Mouse (Mus musculus) brain, embryonic 14.5 days (tissue): ENCODE results near the gene Plekhg1.

Experiments
- CTCF ChIP-seq: fragments of 200-500 bp; IDR thresholded peaks from 2 replicates; pipeline ENCODE4 v1.5.1; 2012; ENCODE audit warnings: inconsistent platforms, mild to moderate bottlenecking, moderate library complexity, borderline replicate concordance; ENCODE audit not compliant: insufficient read depth, insufficient read length; ENCODE audit errors: extremely low read depth
- POLR2A ChIP-seq: fragments of 200-500 bp; IDR thresholded peaks from 2 replicates; pipeline ENCODE4 v1.6.1; 2012; ENCODE audit warnings: mild to moderate bottlenecking, inconsistent platforms, borderline replicate concordance; ENCODE audit not compliant: poor library complexity, insufficient read depth, insufficient read length, severe bottlenecking; ENCODE audit errors: extremely low read depth

GRCm38 (mm10) chr10:3873467-3873866 is 133.3 kb downstream of the Plekhg1 start:
- no peak for TF ChIP-seq POLR2A
- no peak for TF ChIP-seq CTCF
